Mouse (Mus musculus) cerebellum, adult 11-12 months (tissue): ENCODE measurements at regions not wholly inside any gene's neighbourhood (a gene's known extent, or its start where the extent isn't known, plus 50 kb on each side); places are given as distances from the start of the nearest gene placed in this dataset.

ENCODE experiments used
- DNase-seq: peaks from one replicate; pipeline ENCODE4 v3.0.0; 2022

- peak; percentile 20 for DNase-seq
These were observed 402.8 kb upstream of the Cntnap5b start for GRCm38 (mm10) chr1:99369776-99370175.

GRCm38 (mm10) chr1:99370346-99370940 lies 402.1 kb upstream of the Cntnap5b start:
- no peak for DNase-seq

GRCm38 (mm10) chr1:99395813-99396212 lies 376.8 kb upstream of the Cntnap5b start:
- no peak for DNase-seq
